Mouse (Mus musculus): Measurements from ENCODE around the gene Skap2.

- no peak for TF ChIP-seq POLR2A (IDR thresholded peaks at IDR 0.05; ENCODE audit: low read depth, low read length)
- no peak for TF ChIP-seq CTCF (IDR thresholded peaks at IDR 0.05; ENCODE audit: borderline replicate concordance, insufficient read depth, low read length)
Observed at GRCm38 (mm10) chr6:51809164-51809824, 203.1 kb downstream of the Skap2 start.

Data from embryonic fibroblast, embryonic 13.5 days (primary cell).